Mouse (Mus musculus) MEL (cell line): Measurements from ENCODE around the gene Kdm5c. TPM values are rescaled to one million over a fixed set of nuclear protein-coding genes. Genes with fewer than 3 reads are reported as not detected.

Experiments
- DNase-seq: peaks from one replicate; pipeline ENCODE4 v3.0.0; 2011; ENCODE audit warnings: low read depth, low spot score
- H3K27ac ChIP-seq: 2 replicates; pipeline ENCODE4 v1.5.1; 2012; ENCODE audit warnings: low read depth, mild to moderate bottlenecking, control low read depth, low read length, moderate library complexity; ENCODE audit not compliant: control insufficient read depth
- H3K27me3 ChIP-seq, 2 experiments: fragments of 150-350 bp in 1 of 2; sonication (generic) in 1 of 2; 2 replicates each; pipeline ENCODE4 v1.6.1; 2012; ENCODE audit warnings: low read length in 2 of 2, mild to moderate bottlenecking in 2 of 2, improper control_type of control experiment in 1 of 2, moderate library complexity in 1 of 2; ENCODE audit not compliant: insufficient read depth in 2 of 2, control insufficient read depth in 1 of 2
- H3K36me3 ChIP-seq, 2 experiments: 2 replicates each; pipeline ENCODE4 v1.6.1; 2012 to 2014; ENCODE audit warnings: low read length in 2 of 2, improper control_type of control experiment in 1 of 2, inconsistent platforms in 1 of 2, mild to moderate bottlenecking in 1 of 2; ENCODE audit not compliant: insufficient read depth in 2 of 2, control insufficient read depth in 1 of 2
- H3K4me1 ChIP-seq, 2 experiments: fragments of 150-350 bp in 1 of 2; sonication (generic) in 1 of 2; 2 replicates each; pipeline ENCODE4 v1.6.1; 2012; ENCODE audit warnings: low read length in 2 of 2, improper control_type of control experiment in 1 of 2, mild to moderate bottlenecking in 1 of 2; ENCODE audit not compliant: insufficient read depth in 2 of 2, control insufficient read depth in 1 of 2
- H3K4me3 ChIP-seq, 2 experiments: fragments of 150-350 bp in 1 of 2; sonication (generic) in 1 of 2; 2 replicates each; pipeline ENCODE4 v1.5.1; 2012; ENCODE audit warnings: low read depth in 2 of 2, low read length in 2 of 2, mild to moderate bottlenecking in 2 of 2, moderate library complexity in 2 of 2, control low read depth in 1 of 2, improper control_type of control experiment in 1 of 2; ENCODE audit not compliant: control insufficient read depth in 1 of 2, insufficient read depth in 1 of 2
- H3K79me2 ChIP-seq: 2 replicates; pipeline ENCODE4 v1.6.1; 2012; ENCODE audit warnings: mild to moderate bottlenecking, low read length, moderate library complexity; ENCODE audit not compliant: control insufficient read depth, poor library complexity, insufficient read depth
- H3K9ac ChIP-seq: 2 replicates; pipeline ENCODE4 v1.6.1; 2012; ENCODE audit warnings: low read depth, mild to moderate bottlenecking, control low read depth, low read length, moderate library complexity; ENCODE audit not compliant: control insufficient read depth, poor library complexity, severe bottlenecking
- H3K9me3 ChIP-seq: fragments of 150-350 bp; sonication (generic); replicated peaks from 2 replicates; pipeline ENCODE4 v1.6.1; 2012; ENCODE audit warnings: mild to moderate bottlenecking, low read length, improper control_type of control experiment, moderate library complexity; ENCODE audit not compliant: insufficient read depth
- CHD1 ChIP-seq: IDR thresholded peaks from 2 replicates; pipeline ENCODE4 v1.6.1; 2012; ENCODE audit warnings: low read depth, mild to moderate bottlenecking, inconsistent platforms, low read length, improper control_type of control experiment
- ETS1 ChIP-seq: IDR thresholded peaks from 2 replicates; pipeline ENCODE4 v1.6.1; 2012; ENCODE audit warnings: low read depth, mild to moderate bottlenecking, inconsistent platforms, low read length, improper control_type of control experiment, moderate library complexity
- GATA1 ChIP-seq: IDR thresholded peaks from 2 replicates; pipeline ENCODE4 v1.6.1; 2011; ENCODE audit warnings: low read depth, low read length, improper control_type of control experiment
- HCFC1 ChIP-seq: IDR thresholded peaks from 2 replicates; pipeline ENCODE4 v1.6.1; 2012; ENCODE audit warnings: low read depth, mild to moderate bottlenecking, inconsistent platforms, low read length, improper control_type of control experiment, moderate library complexity
- MAFK ChIP-seq: IDR thresholded peaks from 2 replicates; pipeline ENCODE4 v1.6.1; 2011; ENCODE audit warnings: low read depth, mild to moderate bottlenecking, low read length, improper control_type of control experiment, borderline replicate concordance
- MAX ChIP-seq: IDR thresholded peaks from 2 replicates; pipeline ENCODE4 v1.6.1; 2011; ENCODE audit warnings: low read length, improper control_type of control experiment
- MEF2A ChIP-seq: IDR thresholded peaks from 2 replicates; pipeline ENCODE4 v1.6.1; 2014; ENCODE audit warnings: low read depth, mild to moderate bottlenecking, inconsistent platforms, low read length, improper control_type of control experiment; ENCODE audit not compliant: poor library complexity, insufficient replicate concordance, severe bottlenecking; ENCODE audit errors: extremely low read depth
- NRF1 ChIP-seq: IDR thresholded peaks from 2 replicates; pipeline ENCODE4 v1.6.1; 2014; ENCODE audit warnings: low read depth, mild to moderate bottlenecking, inconsistent platforms, low read length, improper control_type of control experiment, moderate library complexity; ENCODE audit not compliant: poor library complexity, insufficient read depth, severe bottlenecking
- RAD21 ChIP-seq: IDR thresholded peaks from 2 replicates; pipeline ENCODE4 v1.6.1; 2011; ENCODE audit warnings: mild to moderate bottlenecking, low read depth, low read length, improper control_type of control experiment
- ZMIZ1 ChIP-seq: IDR thresholded peaks from 2 replicates; pipeline ENCODE4 v1.6.1; 2012; ENCODE audit warnings: low read depth, mild to moderate bottlenecking, inconsistent platforms, low read length, improper control_type of control experiment, moderate library complexity
- polyA plus RNA-seq, 2 experiments: library from polyadenylated mRNA; stranded (reverse) in 1 of 2; unstranded in 1 of 2; fragments of >175 nt in 1 of 2; fragments of >200 nt in 1 of 2; gene quantifications; 2 replicates each; pipeline versions ENCODE4 v1.2.1 to v1.2.4; 2012; ENCODE audit warnings: low replicate concordance in 2 of 2, low read depth in 1 of 2; ENCODE audit not compliant: insufficient read length in 2 of 2, insufficient read depth in 1 of 2, missing spikeins in 1 of 2
- total RNA-seq: library from RNA; depleted of rRNA; stranded (reverse); fragments of 300-350 nt; gene quantifications from 2 replicates; pipeline ENCODE4 v1.2.3, GENCODE M21; 2012

Gene Kdm5c
- total and polyA plus RNA-seq, 3 experiments: 102 to 158 (median 127) TPM

GRCm38 (mm10) chrX:152197814-152198648 lies 34.8 kb upstream of the Kdm5c start:
- no peak for TF ChIP-seq NRF1
- TF ChIP-seq, all 39 proteins: peak for 0
- Histone ChIP-seq H3K79me2 (no peaks in the 10 kb centered on the region), H3K9me3 (no peaks in the 10 kb centered on the region), H3K4me3 (no peak overlapping the region), H3K27ac (no peak overlapping the region), H3K9ac (no peak overlapping the region), H3K36me3 (peaks cover 0 to 6% of the 10 kb centered on the region in 2 experiments; a peak in 1 of 4 replicates), H3K27me3 (peaks cover 0 to 4% of the 10 kb centered on the region in 2 experiments; a peak in 2 of 4 replicates), H3K4me1 (peaks cover 3 to 7% of the 10 kb centered on the region in 2 experiments; a peak in 3 of 4 replicates)
- no peak for DNase-seq

- TF ChIP-seq ZMIZ1 (no peak), RAD21 (no peak), ETS1 (no peak), HCFC1 (no peak), CHD1 (no peak), MAX (no peak), GATA1 (no peak), MAFK (no peak), MEF2A (no peak)
- TF ChIP-seq, all 39 proteins: peak for 0
- Histone ChIP-seq H3K9ac (no peak overlapping the region), H3K9me3 (no peaks in the 10 kb centered on the region), H3K36me3 (peaks cover 0 to 8% of the 10 kb centered on the region in 2 experiments; a peak in 1 of 4 replicates), H3K27me3 (peaks cover 0 to 3% of the 10 kb centered on the region in 2 experiments; a peak in 2 of 4 replicates), H3K4me3 (no peak overlapping the region), H3K79me2 (no peaks in the 10 kb centered on the region), H3K4me1 (peaks cover 6 to 9% of the 10 kb centered on the region in 2 experiments; a peak in 3 of 4 replicates), H3K27ac (no peak overlapping the region)
- no peak for DNase-seq
Observed at GRCm38 (mm10) chrX:152201737-152202421, 30.9 kb upstream of the Kdm5c start.
